ENCODE assay signal across 8 mouse cellular contexts in genomic region chr8:91797626-91798271, GRCm38 (mm10). TPM values are rescaled to one million over a fixed set of nuclear protein-coding genes. Genes with fewer than 3 reads are reported as not detected.
A peak's percentile ranks its signal among the peaks of the same experiment; 100 is the strongest.
DNase-seq lines count a peak whose midpoint lies in the region; ATAC-seq and TF ChIP-seq lines count a peak whose summit lies in the region.

No protein-coding gene starts in this region.

- peak; percentile 50 for ATAC-seq in common myeloid progenitor, adult 5-6 weeks (replicated peaks; ENCODE audit: low read depth, poor library complexity, severe bottlenecking)
- peak; percentile 61 for ATAC-seq in granulocyte monocyte progenitor cell, adult 5-6 weeks (replicated peaks; ENCODE audit: poor library complexity, severe bottlenecking)
- ATAC-seq in lung, embryonic 14.5 days (ENCODE audit: insufficient read depth) = no peak

- 2% methylated on average over 35 of the region's 35 CpGs for WGBS in lung, embryonic 14.5 days

- DNase-seq in lung, adult 18-20 months = peak; percentile 62 to 68
- DNase-seq in lung, postnatal 25 days (ENCODE audit: low spot score) = no peak
- peak; percentile 60 for DNase-seq in kidney, adult 11 months
- peak; percentile 76 for DNase-seq in lung, embryonic 14.5 days
- DNase-seq in retina, embryonic 14.5 days (ENCODE audit: low spot score) = peak; percentile 84
- no peak for DNase-seq in c-Kit-positive CD71-positive TER-119-positive erythroid progenitor cells, embryonic 14.5 days (ENCODE audit: low spot score)

- peaks cover 74% of the 10 kb centered on the region for H3K27me3 ChIP-seq in lung, embryonic 14.5 days (ENCODE audit: insufficient read depth, low read length)

- H3K36me3 ChIP-seq in lung, embryonic 14.5 days (ENCODE audit: insufficient read depth) = 0 out of 2 replicates have a peak, but pooled peaks cover 4% of the 10 kb centered on the region

- TF ChIP-seq CTCF in lung, embryonic 14.5 days (IDR thresholded peaks at IDR 0.05; ENCODE audit: low read depth) = peak; percentile 66

- H3K4me3 ChIP-seq in lung, embryonic 14.5 days (ENCODE audit: low read depth, low read length) = peak overlapping the region; percentile 66

- no peaks in the 10 kb centered on the region for H3K4me1 ChIP-seq in lung, embryonic 14.5 days (ENCODE audit: insufficient read depth)

- H3K4me2 ChIP-seq in lung, embryonic 14.5 days = peak overlapping the region; percentile 85

- peak overlapping the region; percentile 39 for H3K27ac ChIP-seq in lung, embryonic 14.5 days (ENCODE audit: low read depth)

- no peaks in the 10 kb centered on the region for H3K9me3 ChIP-seq in lung, embryonic 14.5 days (ENCODE audit: low read depth, low read length)

- H3K9ac ChIP-seq in lung, embryonic 14.5 days = peak overlapping the region; percentile 89

RNA-seq across cellular contexts. Expression of gene Irx3, which starts 4.1 kb away (rescaled TPM):
- not detected in 2 replicates for total RNA-seq in common myeloid progenitor, adult 5-6 weeks (2017)
- total RNA-seq in granulocyte monocyte progenitor cell, adult 5-6 weeks (2014; fragmentation: Nextera tagmentation) = not detected in 2 replicates
- not detected in 2 replicates for total RNA-seq in granulocyte monocyte progenitor cell, adult 5-6 weeks (2017)
- 25.5 and 29.9 TPM in 2 replicates for polyA plus RNA-seq in lung, embryonic 14.5 days (2014; fragmentation: Nextera tagmentation; extraction: Ambion mirVana)

Comparison
In these comparisons a context has a peak if more than half of its experiments do, and no peak if none do; other contexts are left out.
1. DNase-seq: peak in lung, adult 18-20 months (2 of 2), kidney, adult 11 months (single experiment), lung, embryonic 14.5 days (single experiment) and retina, embryonic 14.5 days (single experiment); none in lung, postnatal 25 days (single experiment) and c-Kit-positive CD71-positive TER-119-positive erythroid progenitor cells, embryonic 14.5 days (single experiment).